Mouse (Mus musculus): ENCODE measurements around the gene Ly6g6f. TPM values are rescaled to one million over a fixed set of nuclear protein-coding genes. Genes with fewer than 3 reads are reported as not detected.

Ly6g6f gene
- total RNA-seq, 1 experiment from 2014 or later: not detected

GRCm38 (mm10) chr17:35046681-35047455, 38.5 kb downstream of the Ly6g6f start, which contains the start of gene Msh5:
Msh5 (minus strand) TSS chr17:35046745.

Other genes with a start within 250 kb of the Ly6g6f start
- gene Stk19, start 248.7 kb downstream of the Ly6g6f start, total RNA-seq (2023; ENCODE audit: inconsistent age): 60.8 to 71.7 TPM (median 69.2 TPM) in 4 replicates
- 75.3 to 85.7 TPM (median 83.7 TPM) in 4 replicates for gene Dxo, start 248.6 kb downstream of the Ly6g6f start, total RNA-seq (2023; ENCODE audit: inconsistent age)
- gene Skiv2l, start 235.4 kb downstream of the Ly6g6f start, total RNA-seq (2023; ENCODE audit: inconsistent age): 102 to 123 TPM (median 110 TPM) in 4 replicates
- gene Nelfe, start 235.2 kb downstream of the Ly6g6f start, total RNA-seq (2023; ENCODE audit: inconsistent age): 33.5 to 41.3 TPM (median 38.0 TPM) in 4 replicates
- 0.54 TPM in 1 of 4 replicates, not detected in the others for gene Cfb, start 223.1 kb downstream of the Ly6g6f start, total RNA-seq (2023; ENCODE audit: inconsistent age)
- gene Zbtb12, start 206.1 kb downstream of the Ly6g6f start, total RNA-seq (2023; ENCODE audit: inconsistent age): 11.1 to 11.4 TPM (median 11.2 TPM) in 4 replicates
- gene Gm20547, start 203.6 kb downstream of the Ly6g6f start, total RNA-seq (2023; ENCODE audit: inconsistent age): 0.27 TPM in 1 of 4 replicates, not detected in the others
- gene C2, start 187.3 kb downstream of the Ly6g6f start, total RNA-seq (2023; ENCODE audit: inconsistent age): 1.8 to 3.4 TPM (median 2.8 TPM) in 4 replicates
- 152 to 164 TPM (median 157 TPM) in 4 replicates for gene Ehmt2, start 187.1 kb downstream of the Ly6g6f start, total RNA-seq (2023; ENCODE audit: inconsistent age)
- gene Slc44a4, start 171.1 kb downstream of the Ly6g6f start, total RNA-seq (2023; ENCODE audit: inconsistent age): not detected in 4 replicates
- 94.9 to 102 TPM (median 98.6 TPM) in 4 replicates for gene Neu1, start 154.4 kb downstream of the Ly6g6f start, total RNA-seq (2023; ENCODE audit: inconsistent age)
- gene Hspa1b, start 126.4 kb downstream of the Ly6g6f start, total RNA-seq (2023; ENCODE audit: inconsistent age): 17.8 to 62.2 TPM (median 28.7 TPM) in 4 replicates
- gene Gm20481, start 115.7 kb downstream of the Ly6g6f start, total RNA-seq (2023; ENCODE audit: inconsistent age): not detected in 4 replicates
- 10.4 to 29.3 TPM (median 20.1 TPM) in 4 replicates for gene Hspa1a, start 113.5 kb downstream of the Ly6g6f start, total RNA-seq (2023; ENCODE audit: inconsistent age)
- 0.21 to 0.38 TPM in 2 of 4 replicates, not detected in the others for gene Hspa1l, start 112.9 kb downstream of the Ly6g6f start, total RNA-seq (2023; ENCODE audit: inconsistent age)
- 30.0 to 37.2 TPM (median 32.0 TPM) in 4 replicates for gene Lsm2, start 103.7 kb downstream of the Ly6g6f start, total RNA-seq (2023; ENCODE audit: inconsistent age)
- 269 to 300 TPM (median 290 TPM) in 4 replicates for gene Vars, start 84.6 kb downstream of the Ly6g6f start, total RNA-seq (2023; ENCODE audit: inconsistent age)
- gene Vwa7, start 69.0 kb downstream of the Ly6g6f start, total RNA-seq (2023; ENCODE audit: inconsistent age): 0.16 to 0.54 TPM (median 0.25 TPM) in 4 replicates
- 3.4 to 6.4 TPM (median 4.6 TPM) in 4 replicates for gene Sapcd1, start 57.6 kb downstream of the Ly6g6f start, total RNA-seq (2023; ENCODE audit: inconsistent age)
- 6.1 to 10.5 TPM (median 9.2 TPM) in 4 replicates for gene Msh5, start 38.9 kb downstream of the Ly6g6f start, total RNA-seq (2023; ENCODE audit: inconsistent age)
- 196 to 218 TPM (median 210 TPM) in 4 replicates for gene Clic1, start 35.6 kb downstream of the Ly6g6f start, total RNA-seq (2023; ENCODE audit: inconsistent age)
- gene Ddah2, start 26.6 kb downstream of the Ly6g6f start, total RNA-seq (2023; ENCODE audit: inconsistent age): 2.6 to 4.8 TPM (median 4.2 TPM) in 4 replicates
- not detected in 4 replicates for gene Ly6g6c, start 20.2 kb downstream of the Ly6g6f start, total RNA-seq (2023; ENCODE audit: inconsistent age)
- 0.45 TPM in 1 of 4 replicates, not detected in the others for gene Mpig6b, start 19.4 kb downstream of the Ly6g6f start, total RNA-seq (2023; ENCODE audit: inconsistent age)
- not detected in 4 replicates for gene Ly6g6e, start 8.7 kb downstream of the Ly6g6f start, total RNA-seq (2023; ENCODE audit: inconsistent age)
- not detected in 4 replicates for gene Ly6g6d, start 7.5 kb downstream of the Ly6g6f start, total RNA-seq (2023; ENCODE audit: inconsistent age)
- 76.3 to 80.8 TPM (median 77.2 TPM) in 4 replicates for gene Abhd16a, start 3.7 kb upstream of the Ly6g6f start, total RNA-seq (2023; ENCODE audit: inconsistent age)
- gene Ly6g5c, start 22.7 kb upstream of the Ly6g6f start, total RNA-seq (2023; ENCODE audit: inconsistent age): not detected in 4 replicates
- gene Ly6g5b, start 29.8 kb upstream of the Ly6g6f start, total RNA-seq (2023; ENCODE audit: inconsistent age): 0.93 to 1.6 TPM (median 1.2 TPM) in 4 replicates
- 24.7 to 31.8 TPM (median 30.3 TPM) in 4 replicates for gene Gpank1, start 35.8 kb upstream of the Ly6g6f start, total RNA-seq (2023; ENCODE audit: inconsistent age)
- 121 to 143 TPM (median 135 TPM) in 4 replicates for gene Csnk2b, start 36.4 kb upstream of the Ly6g6f start, total RNA-seq (2023; ENCODE audit: inconsistent age)
- 10.6 to 19.4 TPM (median 13.7 TPM) in 4 replicates for gene D17H6S53E, start 40.8 kb upstream of the Ly6g6f start, total RNA-seq (2023; ENCODE audit: inconsistent age)
- gene Apom, start 46.4 kb upstream of the Ly6g6f start, total RNA-seq (2023; ENCODE audit: inconsistent age): 0.51 to 2.8 TPM (median 0.69 TPM) in 3 of 4 replicates, not detected in the other
- 446 to 480 TPM (median 464 TPM) in 4 replicates for gene Bag6, start 49.6 kb upstream of the Ly6g6f start, total RNA-seq (2023; ENCODE audit: inconsistent age)
- 328 to 347 TPM (median 341 TPM) in 4 replicates for gene Prrc2a, start 79.3 kb upstream of the Ly6g6f start, total RNA-seq (2023; ENCODE audit: inconsistent age)
- gene Aif1, start 90.5 kb upstream of the Ly6g6f start, total RNA-seq (2023; ENCODE audit: inconsistent age): 4.4 to 9.9 TPM (median 8.0 TPM) in 4 replicates
- gene Lst1, start 102.8 kb upstream of the Ly6g6f start, total RNA-seq (2023; ENCODE audit: inconsistent age): 38.1 to 43.3 TPM (median 40.2 TPM) in 4 replicates
- gene Ltb, start 108.8 kb upstream of the Ly6g6f start, total RNA-seq (2023; ENCODE audit: inconsistent age): 564 to 668 TPM (median 599 TPM) in 4 replicates
- gene Tnf, start 116.4 kb upstream of the Ly6g6f start, total RNA-seq (2023; ENCODE audit: inconsistent age): 9.9 to 12.7 TPM (median 11.2 TPM) in 4 replicates
- gene Lta, start 119.7 kb upstream of the Ly6g6f start, total RNA-seq (2023; ENCODE audit: inconsistent age): 31.8 to 44.1 TPM (median 36.1 TPM) in 4 replicates
- gene Gm16181, start 135.2 kb upstream of the Ly6g6f start, total RNA-seq (2023; ENCODE audit: inconsistent age): not detected in 4 replicates
- 1.6 to 2.5 TPM (median 2.1 TPM) in 4 replicates for gene Atp6v1g2, start 148.1 kb upstream of the Ly6g6f start, total RNA-seq (2023; ENCODE audit: inconsistent age)
- 13.3 to 15.9 TPM (median 13.7 TPM) in 4 replicates for gene Nfkbil1, start 150.2 kb upstream of the Ly6g6f start, total RNA-seq (2023; ENCODE audit: inconsistent age)
- gene Ddx39b, start 156.1 kb upstream of the Ly6g6f start, total RNA-seq (2023; ENCODE audit: inconsistent age): 432 to 470 TPM (median 447 TPM) in 4 replicates
- gene H2-D1, start 177.1 kb upstream of the Ly6g6f start, total RNA-seq (2023; ENCODE audit: inconsistent age): 1,753 to 1,919 TPM (median 1,880 TPM) in 4 replicates
- 11.8 to 16.3 TPM (median 15.1 TPM) in 4 replicates for gene H2-Q1, start 234.8 kb upstream of the Ly6g6f start, total RNA-seq (2023; ENCODE audit: inconsistent age)

Measured in B cell, adult (primary cell).